Mouse (Mus musculus) lung, adult 10 weeks (tissue): ENCODE results near the gene Etfrf1. TPM values are rescaled to one million over a fixed set of nuclear protein-coding genes. Genes with fewer than 3 reads are reported as not detected.

Experiments used
- polyA plus RNA-seq: library from polyadenylated mRNA; stranded (reverse); fragments of 350-450 nt; fragmentation: Illumina TruSeq; extraction: RNeasy Lipid Tissue Mini Kit (QIAGEN cat#74804); gene quantifications from one replicate; pipeline ENCODE4 v1.2.3, GENCODE M21; 2014; ENCODE audit warnings: low read depth, low replicate concordance; ENCODE audit not compliant: insufficient read depth

Gene Etfrf1
- polyA plus RNA-seq = 28.3 TPM

GRCm38 (mm10) chr6:145210816-145211338 lies at the start of gene Etfrf1, which contains the start of gene Casc1:
Etfrf1 (plus strand) TSS chr6:145211134.
Casc1 (minus strand) TSS chr6:145211005.

GRCm38 (mm10) chr6:145250185-145250791 lies 39.4 kb downstream of the Etfrf1 start, which contains the start of gene Kras:
Kras (minus strand) TSS chr6:145250239.

Other genes with a start within 250 kb of the Etfrf1 start
- not detected for gene Bcat1, start 134.9 kb upstream of the Etfrf1 start, polyA plus RNA-seq
- 7.5 TPM for gene Lrmp, start 95.5 kb upstream of the Etfrf1 start, polyA plus RNA-seq
- gene Casc1, start 129 bp upstream of the Etfrf1 start, polyA plus RNA-seq = 2.7 TPM
- 38.4 TPM for gene Kras, start 39.1 kb downstream of the Etfrf1 start, polyA plus RNA-seq